Mouse (Mus musculus) telencephalon, adult 2 months (tissue): ENCODE measurements around the gene Ccdc57.
"Not testable (repeated sequence)": the region's sequence is repeated elsewhere in the genome, so short reads cannot be mapped to it uniquely, and the experiment has no call there.

ENCODE experiments used
- DNase-seq: peaks from one replicate; pipeline ENCODE4 v3.0.0-alpha.2; 2011; ENCODE audit warnings: low read depth, low spot score

Gene Ccdc57

DNA sequence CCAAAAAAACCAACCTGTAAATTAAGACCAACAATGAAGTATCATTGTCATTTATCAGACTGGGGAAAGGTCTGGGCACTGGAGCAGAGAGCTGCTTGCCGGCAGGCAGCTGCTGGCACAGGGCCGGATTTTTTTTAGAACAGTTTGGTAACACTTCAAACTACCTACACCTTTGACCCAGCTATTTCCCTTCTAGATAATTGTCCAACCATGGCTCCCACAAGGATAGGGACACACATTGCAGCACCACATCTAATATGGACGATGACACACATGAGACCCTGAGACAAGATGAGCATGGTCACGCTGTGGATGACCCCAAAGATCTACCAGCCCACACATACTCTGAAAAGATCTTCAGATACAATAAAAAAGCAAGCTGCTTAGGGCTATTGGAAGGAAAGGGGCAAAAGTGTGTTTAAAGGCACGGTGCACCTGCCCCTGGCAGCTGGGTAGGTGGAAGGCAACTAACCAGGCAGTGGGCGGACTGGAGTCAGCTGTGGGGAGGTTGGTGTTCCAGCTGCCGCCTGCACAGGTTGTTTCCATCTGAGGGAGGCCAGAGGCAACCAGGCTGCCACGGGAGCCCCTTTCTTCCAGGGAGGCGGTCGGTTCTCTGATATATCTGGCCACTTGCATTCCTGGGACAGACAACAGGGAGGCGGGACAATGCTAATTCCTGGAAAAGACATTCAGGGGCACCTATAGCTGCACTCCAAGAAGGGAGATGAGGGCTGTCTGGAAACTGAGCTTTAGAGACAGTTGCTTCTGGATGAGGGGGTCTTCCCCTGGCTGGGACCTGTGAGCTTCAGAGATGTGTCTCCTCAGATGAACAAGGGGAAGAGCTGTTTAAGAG is 80.4 kb downstream of the Ccdc57 start:
- DNase-seq, result no peak

DNA sequence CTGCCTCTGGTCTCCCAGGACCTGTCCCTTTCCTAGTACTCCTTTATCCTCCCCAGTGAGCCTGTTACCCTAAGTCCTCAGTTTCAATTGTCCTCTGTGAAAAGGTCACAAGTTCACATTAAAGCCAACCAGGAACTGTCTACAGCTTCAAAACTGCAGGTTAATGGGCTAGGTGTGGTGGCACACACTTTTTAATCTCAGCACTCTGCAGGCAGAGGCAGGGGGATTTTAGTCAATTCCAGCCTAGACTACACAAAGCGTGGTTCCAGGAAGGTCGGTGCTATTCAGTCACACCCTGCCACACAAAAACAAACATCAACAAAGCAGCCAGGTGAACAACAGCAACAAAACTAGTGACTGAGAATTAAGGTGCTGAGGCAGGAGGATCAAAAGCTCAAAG is 81.1 kb downstream of the Ccdc57 start:
- DNase-seq, result no peak

DNA sequence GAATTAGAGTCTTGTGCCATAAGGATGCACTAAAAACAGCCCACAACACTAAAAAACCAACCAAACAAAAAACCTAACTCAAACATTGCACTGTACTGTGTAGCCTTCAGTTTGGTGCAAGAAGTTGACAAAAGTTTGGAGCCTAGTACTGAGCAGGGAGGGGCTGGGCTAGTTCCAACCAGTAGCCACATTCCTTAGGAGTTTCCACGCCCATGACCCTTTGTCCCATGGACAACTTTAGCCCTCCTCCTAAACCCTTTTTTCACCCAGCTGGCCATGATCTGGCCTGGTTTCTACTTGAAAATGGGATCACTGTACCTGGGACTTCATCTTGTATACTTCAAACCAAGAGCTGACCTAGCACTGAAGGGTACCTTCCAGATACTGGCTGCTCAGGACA is 81.5 kb downstream of the Ccdc57 start:
- DNase-seq, result no peak

DNA sequence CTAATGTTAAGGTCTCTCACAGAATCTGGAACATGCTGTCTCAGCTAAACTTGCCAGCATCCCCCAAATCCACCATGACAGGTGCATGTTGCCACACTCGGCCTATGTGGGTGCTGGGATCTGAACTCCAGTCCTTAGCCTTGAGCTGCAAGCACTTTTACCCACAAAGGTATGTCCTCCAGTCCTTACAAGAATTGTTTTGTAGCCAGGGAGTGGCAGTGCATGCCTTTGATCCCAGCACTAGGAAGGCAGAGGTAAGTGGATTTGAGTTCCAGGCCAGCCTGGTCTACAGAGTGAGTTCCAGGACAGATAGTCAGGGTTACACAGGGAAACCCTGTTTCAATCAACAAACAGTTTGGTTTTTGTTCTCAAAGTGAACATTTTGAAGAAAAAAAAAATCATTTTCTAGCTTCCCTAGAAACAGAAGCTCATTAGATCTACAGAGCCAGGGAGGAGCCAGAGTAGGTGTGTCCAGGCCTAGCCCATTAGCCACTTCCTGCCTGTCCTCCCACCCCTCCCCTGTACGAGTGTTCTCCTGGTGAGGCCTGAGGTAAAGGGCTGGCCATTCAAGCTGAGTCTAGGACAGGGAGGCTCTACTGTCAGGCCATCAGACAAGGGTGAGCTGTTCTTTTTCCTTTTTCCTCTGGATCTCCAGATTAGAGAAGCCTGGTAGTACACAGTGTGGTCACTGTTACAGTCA is 82.2 kb downstream of the Ccdc57 start:
- no peak for DNase-seq

DNA sequence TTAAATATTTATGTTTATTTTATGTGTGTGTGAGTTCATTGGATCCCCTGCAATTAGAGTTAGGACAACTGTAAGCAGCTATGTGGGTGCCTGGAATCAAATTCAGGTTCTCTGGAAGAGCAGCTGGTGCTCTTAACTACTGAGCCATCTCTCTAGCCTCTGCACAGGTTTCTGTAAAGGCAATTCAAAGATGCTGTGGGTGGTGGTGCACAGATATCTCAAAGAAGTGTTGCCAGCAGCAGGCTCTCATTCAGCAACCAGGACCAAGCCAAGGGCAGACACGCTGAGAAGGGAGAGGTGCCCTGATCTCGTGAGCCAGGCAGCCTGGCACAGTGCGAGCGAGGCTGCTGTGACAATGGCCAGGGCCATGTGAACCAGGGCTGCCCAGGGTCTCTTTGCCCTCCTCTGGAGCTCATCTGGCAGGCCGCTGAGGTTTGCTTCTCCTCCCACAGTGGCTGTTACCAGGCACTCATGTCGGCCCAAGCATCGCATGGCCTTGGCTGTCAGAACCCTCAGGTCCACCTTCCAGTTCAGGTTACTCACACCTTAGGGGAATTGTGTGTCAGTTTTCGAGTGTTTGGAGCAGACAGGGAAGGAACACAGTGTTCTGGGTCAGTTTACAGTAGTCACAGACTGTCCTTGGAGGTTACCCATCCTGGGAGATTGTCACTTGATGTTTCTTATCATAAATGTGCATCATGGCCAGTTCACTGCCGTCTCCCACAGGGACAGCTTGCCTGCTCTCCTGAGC is 85.8 kb downstream of the Ccdc57 start:
- peak; percentile 27 for DNase-seq

DNA sequence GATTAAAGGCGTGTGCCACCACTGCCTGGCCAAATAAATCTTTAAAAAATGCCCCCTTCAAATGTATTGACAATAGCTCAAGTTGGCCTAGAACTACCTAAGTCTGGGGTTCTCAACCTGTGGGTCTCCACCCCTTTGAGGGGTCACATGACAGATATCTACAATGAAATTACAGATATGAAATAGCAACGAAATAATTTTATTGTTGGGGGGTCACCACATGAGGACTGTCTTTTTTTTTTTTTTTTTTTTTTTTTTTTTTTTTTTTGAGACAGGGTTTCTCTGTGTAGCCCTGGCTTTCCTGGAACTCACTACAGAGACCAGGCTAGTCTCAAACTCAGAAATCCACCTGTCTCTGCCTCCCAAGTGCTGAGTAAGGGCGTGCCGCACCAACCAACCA is 88.3 kb downstream of the Ccdc57 start:
- no peak for DNase-seq

DNA sequence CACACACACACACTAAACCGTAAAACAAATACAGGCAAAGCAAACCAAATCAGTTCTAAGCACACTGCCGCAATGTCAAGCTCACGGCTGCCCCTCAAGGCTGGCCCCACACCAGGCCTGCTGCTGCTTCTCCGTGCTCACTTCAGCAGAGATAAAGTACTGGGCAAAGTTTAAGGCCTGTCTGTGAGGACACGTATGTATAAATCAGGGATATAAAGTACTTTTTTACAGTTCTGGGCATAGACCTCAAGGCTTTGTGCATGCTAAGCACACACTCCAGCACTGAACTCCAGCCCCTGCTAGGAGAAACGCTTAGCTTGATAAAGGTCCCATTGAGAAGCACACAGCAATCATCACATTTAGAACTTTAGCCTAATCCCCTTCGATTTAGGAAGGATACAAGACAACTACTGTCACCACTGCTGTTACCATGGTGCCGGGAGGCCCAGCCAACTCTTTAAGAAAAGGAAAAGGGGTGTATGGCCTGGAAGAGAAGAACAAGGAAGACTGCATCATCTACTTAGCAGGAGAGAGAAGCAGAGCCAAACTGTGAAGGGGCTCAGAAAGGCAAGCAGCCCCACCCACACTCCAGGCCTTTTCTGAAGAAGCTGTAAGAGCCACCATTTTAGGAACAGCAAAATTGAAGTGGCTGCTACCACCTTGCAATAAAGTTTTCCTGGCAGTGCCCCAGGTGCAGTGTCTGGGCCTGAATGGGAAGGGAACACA is 99.0 kb downstream of the Ccdc57 start:
- no peak for DNase-seq

DNA sequence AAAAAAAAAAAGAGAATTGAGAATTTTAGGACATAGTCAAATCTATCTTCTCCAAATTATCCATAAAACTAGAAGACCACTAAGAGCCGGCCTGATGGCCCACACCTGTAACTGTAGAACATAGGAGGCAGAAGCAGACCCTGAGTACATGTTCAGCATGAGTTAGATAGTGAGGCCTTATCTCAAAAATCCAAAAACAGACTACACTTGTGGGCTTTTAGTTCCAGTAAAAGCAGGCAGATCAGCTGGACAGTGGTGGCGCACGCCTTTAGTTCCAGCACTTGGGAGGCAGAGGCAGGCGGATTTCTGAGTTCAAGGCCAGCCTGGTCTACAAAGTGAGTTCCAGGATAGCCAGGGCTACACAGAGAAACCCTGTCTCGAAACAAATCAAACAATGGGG is 99.7 kb downstream of the Ccdc57 start:
- DNase-seq, result not testable (repeated sequence)

DNA sequence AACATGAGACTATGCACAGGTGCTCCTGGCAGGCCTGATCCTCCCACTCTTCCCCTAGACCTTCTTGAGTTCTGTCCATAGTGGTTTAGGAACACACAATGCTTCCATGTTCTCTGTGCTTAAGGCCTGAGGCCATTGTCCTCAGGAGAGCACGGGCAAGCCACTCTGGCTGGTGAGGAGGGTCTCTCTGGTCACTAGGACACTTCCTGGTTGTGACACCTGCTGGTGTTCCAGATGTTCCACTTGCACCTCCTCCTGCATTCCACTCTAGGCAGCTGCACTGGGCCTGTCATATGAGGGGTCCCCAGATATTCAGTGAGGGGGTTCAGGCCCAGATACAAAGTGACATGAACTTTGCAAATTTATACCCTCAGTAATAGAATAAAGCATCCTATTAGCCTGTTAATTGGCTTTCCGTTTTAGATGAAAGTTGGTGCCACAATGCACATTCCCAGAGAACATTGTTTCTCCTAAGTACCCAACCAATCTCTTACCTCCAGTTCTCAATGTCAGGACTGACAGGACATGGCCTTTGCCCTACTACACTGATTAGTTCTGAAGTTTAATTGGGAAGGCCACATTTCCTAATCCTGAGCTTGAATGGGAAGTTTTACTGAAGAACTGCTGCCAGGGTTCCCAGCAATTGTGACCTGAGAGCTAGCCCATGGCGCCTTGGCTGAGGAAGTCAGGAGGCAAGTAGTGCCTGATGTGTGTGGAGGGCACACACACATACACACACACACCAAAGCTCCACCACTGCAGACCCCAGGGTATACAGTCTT is 100.8 kb downstream of the Ccdc57 start:
- no peak for DNase-seq

DNA sequence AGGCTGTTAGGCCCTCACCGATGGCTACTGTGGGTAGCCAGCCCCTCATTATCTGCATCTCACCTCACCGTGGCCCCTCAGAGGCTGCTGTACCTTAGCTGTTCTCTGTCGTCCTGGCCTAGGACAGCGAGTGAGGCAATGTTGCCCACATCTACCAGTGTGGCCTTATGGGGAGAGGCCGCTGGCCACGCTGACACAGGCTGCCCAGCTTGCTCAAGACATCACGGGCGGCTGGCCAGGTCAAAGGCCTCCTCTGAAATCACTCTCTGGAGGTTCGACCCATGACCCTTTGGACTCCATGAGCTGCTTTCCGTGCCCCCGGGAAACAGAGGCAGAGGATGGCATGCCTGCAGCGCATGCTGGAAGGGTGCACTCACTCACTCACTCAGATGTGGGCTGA is 102.0 kb downstream of the Ccdc57 start:
- no peak for DNase-seq

DNA sequence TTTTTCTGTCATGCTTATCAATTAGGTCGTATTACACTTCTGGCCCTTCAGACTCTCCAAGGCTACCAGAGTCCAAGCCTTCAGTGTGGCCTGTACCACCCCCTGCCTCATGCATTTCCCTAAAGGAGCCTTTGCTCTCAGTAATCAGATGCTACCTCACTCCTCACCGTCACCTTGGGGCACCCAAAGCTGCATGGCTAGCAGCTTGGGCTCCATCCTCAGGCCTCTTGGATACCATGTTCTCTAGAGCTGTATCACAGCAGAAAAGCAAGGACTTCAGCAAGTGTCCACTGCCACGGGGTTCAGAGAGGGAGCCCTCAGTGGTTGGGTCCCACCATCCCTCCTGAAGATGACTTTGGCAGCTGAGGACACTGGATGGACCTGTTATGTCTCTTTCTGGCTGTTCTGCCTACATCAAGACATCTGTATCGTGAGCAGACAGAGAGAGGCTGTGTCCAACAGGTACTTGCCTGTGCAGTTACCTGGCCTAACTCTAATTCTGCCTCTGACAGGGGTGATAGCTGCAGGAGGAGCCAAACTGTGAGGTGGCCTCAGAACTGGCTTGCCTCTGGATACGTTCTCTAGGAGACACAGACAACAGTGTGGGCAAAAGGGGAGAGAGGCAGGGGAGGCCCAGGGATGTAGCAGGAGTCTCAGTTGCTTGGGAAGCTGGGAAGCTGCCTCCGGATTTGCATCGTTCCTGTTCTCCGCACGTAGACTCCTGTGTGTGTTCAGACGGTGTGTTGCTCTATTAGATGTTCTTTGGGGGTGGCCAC is 102.7 kb downstream of the Ccdc57 start:
- DNase-seq, result no peak

DNA sequence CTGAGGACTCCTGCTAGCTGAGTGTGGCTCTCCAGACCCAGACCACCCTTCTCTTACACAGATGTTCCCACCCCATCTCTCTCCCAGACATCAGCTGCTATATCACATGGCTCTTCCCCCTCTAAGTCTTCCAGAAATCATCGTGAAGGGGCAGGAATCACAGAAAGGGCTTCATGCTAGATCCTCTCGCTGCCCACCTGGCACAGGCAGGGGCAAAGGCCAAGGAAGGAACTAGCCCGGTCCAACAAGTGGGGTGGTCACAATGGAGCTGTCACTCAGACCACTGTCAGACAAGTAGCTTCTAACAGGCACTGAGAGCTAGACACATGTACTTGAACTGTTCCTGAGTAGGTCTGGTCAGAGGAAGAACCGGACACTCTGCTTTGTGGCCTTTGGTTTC is 104.3 kb downstream of the Ccdc57 start:
- no peak for DNase-seq

DNA sequence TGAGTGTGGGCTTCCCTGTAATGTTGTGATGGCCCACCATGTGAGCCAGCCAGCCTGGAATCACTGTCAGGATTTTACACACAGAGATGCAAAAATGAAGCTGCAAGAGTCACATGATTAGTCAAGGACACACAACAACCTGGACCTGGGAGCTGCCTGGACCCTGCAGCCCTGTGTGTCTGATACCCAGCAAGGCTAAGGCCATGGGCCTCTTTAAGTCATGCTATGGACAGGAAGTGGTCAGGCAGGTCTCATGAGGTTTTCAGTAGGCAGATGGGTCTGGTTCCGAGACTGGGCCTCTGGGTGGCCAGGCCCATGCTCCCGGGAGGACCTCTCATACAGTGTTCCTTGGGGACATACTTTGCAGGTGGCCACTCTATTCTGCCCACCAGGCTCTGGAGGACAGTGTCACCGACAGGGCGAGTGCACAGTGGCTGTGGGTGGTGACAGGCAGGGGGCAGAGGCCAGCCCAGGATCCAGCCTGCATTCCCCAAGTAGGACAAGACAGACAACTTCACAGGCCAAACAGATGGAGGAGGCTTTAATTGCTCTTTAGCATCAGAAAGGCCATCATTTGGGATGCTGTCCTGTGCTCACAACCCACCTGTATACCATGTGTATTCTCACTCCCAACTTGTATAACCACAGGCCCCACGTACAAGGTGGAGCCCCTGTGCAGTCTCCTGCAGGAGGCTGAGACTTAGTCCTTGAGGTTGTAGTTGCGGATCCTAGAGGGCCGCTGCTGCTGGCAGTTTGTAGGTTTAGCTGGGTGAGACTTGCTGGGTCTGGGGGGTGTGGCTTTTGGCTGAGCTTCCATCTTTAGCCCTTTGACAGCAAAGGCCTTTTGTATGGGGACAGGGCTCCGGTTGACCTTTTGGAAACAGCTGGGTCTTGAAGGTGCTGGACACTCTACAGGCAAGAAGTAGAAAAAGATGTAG is 106.4 kb downstream of the Ccdc57 start:
- DNase-seq, result no peak

DNA sequence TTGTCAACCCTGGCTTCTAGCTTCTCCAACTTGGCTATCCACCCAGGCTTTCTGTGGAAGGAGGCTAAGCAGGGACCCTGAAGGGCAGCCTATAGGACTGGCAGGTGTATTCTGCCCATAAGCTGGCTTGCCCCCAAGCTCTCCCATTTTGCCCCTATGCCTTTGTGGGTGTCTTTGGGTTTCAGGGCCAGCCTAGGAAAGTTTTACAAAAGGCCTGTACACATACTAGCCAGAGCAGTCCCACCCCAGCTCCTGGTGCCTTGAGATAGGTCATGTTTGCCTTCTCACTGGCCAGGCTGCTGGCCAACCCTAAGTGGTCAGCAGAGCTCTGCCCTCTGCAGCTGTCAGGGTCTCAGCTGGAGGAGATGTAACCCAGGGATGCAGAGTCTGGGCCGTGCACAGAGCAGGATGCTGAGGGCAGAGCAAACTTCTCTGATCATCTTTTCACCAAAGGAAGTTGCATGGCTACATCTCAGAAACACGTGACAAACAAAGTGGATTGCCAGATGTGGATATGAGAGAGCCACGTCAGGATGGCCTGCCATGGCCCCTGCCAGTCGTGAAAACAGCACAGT is 107.3 kb downstream of the Ccdc57 start:
- no peak for DNase-seq

DNA sequence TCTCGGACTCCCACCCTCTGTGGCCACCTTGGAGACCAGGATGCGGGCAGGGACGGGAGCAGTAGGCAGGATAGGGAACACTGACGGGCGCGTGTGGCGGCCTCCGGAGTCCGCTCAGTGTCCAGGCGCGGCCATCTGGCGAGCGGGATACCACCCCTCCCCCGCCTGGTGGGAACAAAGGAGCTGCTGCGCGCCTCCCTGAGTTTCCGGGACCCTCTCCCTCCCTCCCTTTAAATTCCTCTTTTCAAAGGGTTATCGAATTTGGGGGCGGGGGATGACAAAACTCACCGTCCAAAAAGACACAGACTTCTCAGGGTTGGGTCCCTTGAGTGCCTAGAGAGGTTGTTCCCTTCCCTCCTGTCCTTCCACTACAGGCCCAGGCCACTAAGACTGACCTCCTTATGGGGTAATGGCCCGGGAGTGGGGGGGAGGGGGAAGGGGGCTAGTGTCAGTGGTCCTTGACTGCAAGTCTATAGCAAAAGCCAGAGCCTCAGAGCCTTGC is 107.8 kb downstream of the Ccdc57 start:
- DNase-seq, result no peak

DNA sequence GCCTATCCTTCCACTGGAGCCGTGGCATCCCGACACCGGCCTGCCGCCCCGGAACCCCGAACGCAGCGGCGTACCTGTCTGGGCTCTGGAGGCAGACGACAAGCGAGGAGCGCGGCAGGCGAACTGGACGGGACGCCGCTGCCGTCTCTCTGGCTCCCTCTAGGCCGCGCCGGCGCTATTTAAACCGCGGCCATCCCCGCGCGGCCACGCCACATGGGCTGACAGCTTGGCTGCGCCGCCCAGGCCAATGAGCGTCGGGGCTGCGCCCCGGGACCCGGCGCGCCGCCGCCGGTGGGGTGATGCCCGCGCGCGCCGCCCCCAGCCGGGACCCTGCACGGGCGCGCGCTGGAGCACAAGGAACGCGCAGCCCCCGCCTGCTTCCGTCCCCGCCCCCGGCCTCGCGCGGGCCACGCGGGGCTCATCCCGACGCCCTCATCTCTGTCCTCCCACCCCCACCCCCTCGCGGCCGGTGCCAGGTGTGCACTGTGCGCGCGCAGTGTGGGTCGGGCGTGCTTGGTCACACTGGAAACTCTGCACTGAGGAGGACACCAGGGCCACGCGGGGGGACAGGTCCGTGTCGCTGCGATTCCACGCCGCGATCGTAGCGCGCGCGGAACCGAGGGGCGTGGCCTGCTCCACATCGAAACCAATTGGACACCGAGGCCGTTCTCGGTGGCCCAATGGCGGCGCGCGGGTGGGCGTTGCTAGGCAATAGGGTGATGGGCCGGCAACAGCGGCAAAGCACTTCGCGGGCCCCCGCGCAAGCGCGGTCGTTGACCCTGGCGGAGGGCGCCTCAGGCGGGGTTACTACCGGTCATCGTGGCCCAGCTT is 108.5 kb downstream of the Ccdc57 start, which contains the start of gene Fasn:
TSS of gene Fasn (minus strand) at position 592 of the 831 bp plus-strand sequence.
- DNase-seq, result peak; percentile 94

DNA sequence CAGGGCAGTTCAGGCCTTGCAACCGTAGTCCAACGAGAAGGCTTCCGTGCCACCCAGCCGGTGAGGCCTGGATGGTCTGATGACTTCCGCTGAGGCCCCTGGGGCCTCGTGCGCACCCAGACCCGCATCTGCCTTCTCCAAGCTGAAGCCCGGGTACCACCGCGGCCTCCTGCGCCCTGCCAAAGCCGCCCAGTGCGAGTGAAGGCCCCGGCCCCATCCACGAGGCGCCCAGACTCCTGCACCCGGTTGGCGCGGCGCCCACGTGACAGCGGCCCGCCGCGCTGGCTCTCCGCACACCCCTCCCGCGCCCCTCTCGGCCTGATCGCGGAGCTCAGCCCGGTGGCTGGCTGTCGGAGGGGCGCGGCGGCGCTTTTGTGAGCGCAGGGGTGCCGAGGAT is 109.1 kb downstream of the Ccdc57 start:
- DNase-seq, result peak; percentile 28
